Mouse (Mus musculus) left cerebral cortex, adult 2 months (tissue): ENCODE measurements at regions not wholly inside any gene's neighbourhood (a gene's known extent, or its start where the extent isn't known, plus 50 kb on each side); places are given as distances from the start of the nearest gene placed in this dataset.

Experiments used
- DNase-seq, 2 experiments: peaks; one replicate each; pipeline ENCODE4 v3.0.0; 2021 to 2022; ENCODE audit warnings: low spot score in 2 of 2, mixed read lengths in 1 of 2; ENCODE audit errors: extremely low spot score in 1 of 2
- H3K27ac ChIP-seq: fragments of 200-600 bp; 2 replicates; pipeline ENCODE4 v1.8.1; 2022
- H3K4me3 ChIP-seq: fragments of 200-600 bp; 2 replicates; pipeline ENCODE4 v1.8.1; 2022
- CTCF ChIP-seq: fragments of 200-600 bp; IDR thresholded peaks from 2 replicates; pipeline ENCODE4 v1.8.1; 2022; ENCODE audit warnings: antibody characterized with exemption, mild to moderate bottlenecking, moderate library complexity
- intact Hi-C: fragments of 180-260 bp; cut with DNase I; formaldehyde crosslinking; loops from one replicate; pipeline ENCODE4 v1.15.1; 2025

DNA sequence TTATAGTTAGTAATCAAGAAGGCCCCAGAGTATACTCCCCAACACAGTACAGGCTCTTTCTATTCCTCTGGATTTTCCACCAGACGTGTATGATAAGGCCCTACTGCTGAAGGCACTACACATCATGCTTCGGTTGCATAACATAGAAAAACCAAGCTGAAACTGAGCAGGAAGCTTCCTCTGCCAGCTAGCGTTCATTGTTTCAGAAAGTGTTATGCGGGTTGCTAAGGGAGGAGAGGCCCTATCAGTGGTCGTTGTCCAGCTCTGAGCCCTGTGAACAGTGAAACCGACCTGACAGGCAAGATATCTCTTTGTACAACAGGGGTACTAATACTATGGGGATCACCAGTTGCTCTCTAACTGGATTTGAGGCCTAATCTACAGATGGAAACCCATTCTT lies 118.9 kb upstream of the Serpine2 start:
- H3K4me3 ChIP-seq: no peak overlapping the region
- H3K27ac ChIP-seq: no peak overlapping the region
- no peak for TF ChIP-seq CTCF
- no peak for DNase-seq
- intact Hi-C loops: no loop called here

DNA sequence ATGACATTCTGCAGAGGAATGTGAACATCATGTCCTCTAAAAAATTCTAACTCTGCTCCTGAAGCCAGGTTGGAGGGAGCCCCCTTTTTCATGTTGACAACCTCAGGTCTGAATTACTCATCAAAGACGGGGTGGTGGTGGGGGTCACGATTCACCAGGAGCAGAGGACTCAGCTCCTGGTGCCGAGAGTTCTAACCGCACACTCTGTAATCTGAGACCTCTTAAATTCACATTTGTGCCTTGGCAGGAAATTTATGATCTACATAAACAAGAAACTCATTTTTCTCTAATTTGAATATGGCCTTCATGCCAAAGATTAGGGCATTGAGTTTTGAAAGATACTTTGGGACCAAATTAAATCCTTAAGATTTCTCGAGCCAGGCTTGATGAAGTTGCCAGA lies 117.2 kb upstream of the Serpine2 start:
- no peak overlapping the region for H3K4me3 ChIP-seq
- DNase-seq: no peak
- no peak overlapping the region for H3K27ac ChIP-seq
- TF ChIP-seq CTCF: no peak
- intact Hi-C loops: no loop called here

DNA sequence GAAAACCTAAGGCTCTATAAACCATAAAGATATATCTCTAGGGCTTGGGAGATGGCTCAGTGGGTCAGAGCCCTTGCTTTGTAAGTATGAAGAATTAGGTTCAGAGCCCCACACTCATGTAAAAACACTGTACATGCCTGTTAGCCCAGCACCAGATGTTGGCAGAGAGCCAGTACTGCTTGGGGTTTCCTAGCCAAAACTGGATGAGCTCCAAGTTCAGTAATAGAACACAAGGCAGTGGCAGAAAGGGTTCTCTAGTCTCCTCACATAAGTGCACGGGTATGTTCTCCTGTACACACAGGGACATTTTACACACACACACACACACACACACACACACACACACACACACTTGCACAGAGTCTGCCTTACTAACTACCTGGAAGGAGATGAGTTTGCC lies 95.1 kb upstream of the Serpine2 start:
- Histone ChIP-seq H3K4me3 (no peak overlapping the region), H3K27ac (no peak overlapping the region)
- intact Hi-C loops: no loop called here
- no peak for DNase-seq
- TF ChIP-seq CTCF: no peak

DNA sequence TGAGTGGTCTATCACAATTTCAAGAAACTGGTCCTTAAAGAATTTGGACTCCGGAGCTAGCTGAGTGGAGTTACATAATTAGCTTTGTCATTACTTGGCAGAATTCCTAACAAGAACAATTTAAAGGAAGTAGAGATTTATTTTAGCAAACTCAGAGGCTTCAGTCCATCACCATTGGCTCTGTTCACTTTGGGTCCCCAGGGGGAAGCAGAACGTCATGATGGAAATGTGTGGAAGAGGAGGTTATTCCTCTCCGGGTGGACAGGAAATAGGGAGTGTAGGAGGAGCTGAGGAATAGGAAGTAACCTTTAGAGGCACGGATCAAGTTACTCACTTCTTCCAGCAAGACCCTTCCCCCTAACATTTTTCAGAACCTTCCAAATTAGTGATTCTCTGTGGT lies 83.3 kb upstream of the Serpine2 start:
- Histone ChIP-seq H3K4me3 (no peak overlapping the region), H3K27ac (no peak overlapping the region)
- DNase-seq: no peak
- intact Hi-C loops: no loop called here
- TF ChIP-seq CTCF: no peak

DNA sequence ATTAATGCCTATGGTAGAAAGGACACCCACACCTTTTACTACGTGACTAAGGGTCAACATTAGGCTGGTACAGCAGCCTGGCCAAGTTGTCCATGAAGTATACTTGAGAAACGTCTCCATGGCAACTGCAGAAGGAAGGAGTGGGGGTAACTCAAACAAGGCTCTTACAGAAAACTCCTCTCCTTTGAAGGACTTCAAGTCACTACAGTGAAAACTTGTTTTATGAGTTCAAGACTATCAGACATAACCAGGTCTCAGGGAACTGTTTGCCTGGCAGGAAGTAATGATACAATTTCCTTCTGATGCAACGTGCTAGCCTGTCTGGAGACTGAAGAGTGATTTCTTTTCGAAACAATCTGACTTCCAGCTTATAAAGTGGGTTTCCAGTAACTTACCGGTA lies 71.5 kb upstream of the Serpine2 start:
- intact Hi-C loops: no loop called here
- Histone ChIP-seq H3K27ac (no peak overlapping the region), H3K4me3 (no peak overlapping the region)
- DNase-seq: no peak
- no peak for TF ChIP-seq CTCF

DNA sequence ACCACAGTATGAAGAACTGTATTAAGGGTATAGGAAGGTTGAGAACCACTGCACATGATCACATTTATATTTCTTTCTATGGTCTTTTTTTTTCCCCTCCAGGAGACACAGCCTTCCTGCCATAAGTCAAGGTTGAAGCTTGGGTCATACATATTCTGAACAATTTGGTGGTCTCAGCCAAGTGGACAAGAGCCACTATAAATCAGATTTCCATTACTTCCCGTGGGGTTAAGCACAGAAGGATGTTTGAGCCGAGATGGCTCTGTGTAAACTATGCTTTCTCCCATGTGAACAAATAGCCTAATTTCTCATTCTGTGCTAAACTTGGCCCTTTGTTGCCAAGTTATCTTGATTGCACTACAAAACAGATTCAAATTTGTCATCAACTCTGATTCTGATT lies 66.8 kb upstream of the Serpine2 start:
- Histone ChIP-seq H3K27ac (no peak overlapping the region), H3K4me3 (no peak overlapping the region)
- intact Hi-C loops: no loop called here
- no peak for DNase-seq
- TF ChIP-seq CTCF: no peak

DNA sequence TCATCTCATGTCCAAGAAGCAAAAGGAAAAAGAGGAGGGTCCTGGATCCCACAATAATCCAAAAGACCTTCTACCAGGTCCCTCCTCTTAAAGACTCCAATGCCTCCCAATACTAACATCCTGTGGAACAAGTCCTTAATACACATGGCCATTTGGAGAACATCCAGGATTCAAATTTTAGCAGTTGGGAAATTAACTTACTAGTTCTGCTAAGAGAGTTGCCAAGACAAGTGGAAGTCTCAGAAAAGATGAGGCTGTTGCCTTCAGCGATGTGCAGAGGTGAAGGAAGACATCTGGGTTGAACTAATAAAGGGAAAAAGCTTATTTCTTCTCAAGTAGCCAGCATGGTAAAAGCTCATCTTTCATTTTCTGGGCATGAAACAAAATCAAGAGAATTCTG lies 64.8 kb upstream of the Serpine2 start:
- intact Hi-C loops: no loop called here
- TF ChIP-seq CTCF: no peak
- H3K27ac ChIP-seq: no peak overlapping the region
- no peak overlapping the region for H3K4me3 ChIP-seq
- DNase-seq: no peak

DNA sequence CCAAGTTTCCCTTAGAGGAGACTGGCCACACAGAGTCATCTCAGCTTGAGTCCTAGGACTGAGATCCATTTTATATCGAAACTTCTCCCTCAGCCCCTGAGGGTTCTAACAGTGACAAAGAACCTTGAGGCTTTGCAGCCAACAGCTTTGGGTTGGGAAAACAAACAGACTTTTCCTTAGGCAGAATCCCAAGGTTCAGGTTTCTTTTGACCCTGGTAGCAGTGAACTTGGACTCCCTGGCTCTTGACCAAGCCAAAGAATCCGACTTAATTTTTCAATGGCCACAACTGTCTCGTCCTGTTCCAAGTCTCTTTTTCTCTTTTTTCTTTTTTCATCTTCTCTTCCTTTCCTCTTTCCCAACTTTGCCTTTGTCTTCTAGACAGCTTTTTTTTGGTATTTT lies 60.9 kb upstream of the Serpine2 start:
- Histone ChIP-seq H3K27ac (no peak overlapping the region), H3K4me3 (no peak overlapping the region)
- no peak for DNase-seq
- no peak for TF ChIP-seq CTCF
- intact Hi-C loops: no loop called here

DNA sequence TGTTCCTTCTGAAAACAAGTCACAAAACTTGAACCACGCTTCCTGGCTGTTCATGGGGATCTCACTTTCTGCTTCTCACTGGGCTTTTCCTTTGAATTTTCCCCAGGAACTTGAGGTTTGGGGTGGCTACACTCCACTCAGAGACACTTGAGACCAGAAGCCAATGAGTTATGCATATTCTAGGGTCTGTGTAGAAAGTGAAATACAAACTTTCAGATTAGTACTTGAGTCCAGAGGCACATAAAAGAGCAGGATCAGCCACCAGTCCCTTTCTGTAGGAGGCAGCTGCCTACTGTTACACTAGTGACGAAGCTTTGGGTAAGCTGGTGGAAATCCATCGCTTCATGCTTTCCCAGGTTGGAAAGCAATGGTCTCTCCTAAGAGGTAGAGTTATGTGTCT lies 60.4 kb upstream of the Serpine2 start:
- intact Hi-C loops: no loop called here
- Histone ChIP-seq H3K4me3 (no peak overlapping the region), H3K27ac (no peak overlapping the region)
- no peak for DNase-seq
- TF ChIP-seq CTCF: no peak

DNA sequence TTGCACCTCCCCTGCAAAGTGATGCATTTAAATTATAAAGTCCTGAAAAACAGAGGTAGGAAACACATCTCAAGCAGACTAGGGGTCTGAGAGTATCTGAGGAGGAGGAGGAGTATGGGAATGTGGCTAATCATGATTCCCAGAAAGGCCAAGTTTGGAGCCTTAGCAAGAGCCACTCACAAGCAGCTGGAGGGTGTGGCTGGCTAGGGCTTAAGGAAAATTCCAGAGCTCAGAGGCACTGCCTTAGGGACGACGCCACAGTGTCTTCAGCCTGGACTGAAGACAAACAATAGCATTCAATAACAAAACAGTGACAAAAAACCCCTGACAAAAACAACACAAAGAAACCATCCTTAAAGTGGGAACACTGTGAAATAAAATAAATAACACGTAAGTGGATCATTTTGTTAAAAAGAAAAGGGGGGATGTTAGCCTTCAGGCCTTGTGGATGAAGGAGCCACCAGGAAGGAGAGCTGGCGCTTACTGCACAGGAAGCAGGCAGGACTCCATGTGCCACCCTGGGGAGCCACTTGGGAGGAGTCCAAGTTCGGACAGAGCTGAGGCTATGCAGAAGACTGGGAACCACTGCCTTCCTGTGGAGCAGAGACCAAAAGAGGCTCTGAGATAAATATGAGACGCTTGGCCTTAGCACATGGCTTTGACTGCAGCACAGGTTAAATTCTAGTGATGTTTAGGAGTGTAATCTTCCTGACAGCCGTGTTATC lies 56.6 kb upstream of the Serpine2 start:
- TF ChIP-seq CTCF: no peak
- intact Hi-C loops: no loop called here
- peak in 1 of 2 experiments; percentile 9 for DNase-seq
- no peak overlapping the region for H3K4me3 ChIP-seq
- H3K27ac ChIP-seq: no peak overlapping the region
